Mouse (Mus musculus): ENCODE results near the gene Plb1. TPM values are rescaled to one million over a fixed set of nuclear protein-coding genes. Genes with fewer than 3 reads are reported as not detected.

Gene Plb1
- total and polyA plus RNA-seq, 2 experiments = under 0.01 to 0.02 TPM

- DNase-seq (ENCODE audit: extremely low read depth, low read depth, low spot score) = no peak
- TF ChIP-seq POLR2A (IDR thresholded peaks at IDR 0.05; ENCODE audit: extremely low read depth, insufficient read depth, low read length) = no peak
- no peak for TF ChIP-seq CTCF (IDR thresholded peaks at IDR 0.05; ENCODE audit: low read depth, low read length)
- Histone ChIP-seq H3K9ac (ENCODE audit: low read depth, low read length) (no peak overlapping the region), H3K27ac (replicated peaks; ENCODE audit: insufficient read depth, low read depth, low read length) (no peak overlapping the region), H3K4me1 (ENCODE audit: control insufficient read depth, insufficient read depth, low read length) (no peaks in the 10 kb centered on the region), H3K79me2 (ENCODE audit: control insufficient read depth, insufficient read depth, low read length) (no peaks in the 10 kb centered on the region), H3K36me3 (ENCODE audit: control insufficient read depth, insufficient read depth, low read length) (no peaks in the 10 kb centered on the region), H3K27me3 (ENCODE audit: control insufficient read depth, insufficient read depth, low read length) (no peaks in the 10 kb centered on the region), H3K4me3 (ENCODE audit: insufficient read depth, low read depth, low read length) (no peak overlapping the region)
- WGBS = 83% methylated on average over 8 of the region's 8 CpGs
Observed at GRCm38 (mm10) chr5:32217477-32217876, 15.0 kb upstream of the Plb1 start.

DNA sequence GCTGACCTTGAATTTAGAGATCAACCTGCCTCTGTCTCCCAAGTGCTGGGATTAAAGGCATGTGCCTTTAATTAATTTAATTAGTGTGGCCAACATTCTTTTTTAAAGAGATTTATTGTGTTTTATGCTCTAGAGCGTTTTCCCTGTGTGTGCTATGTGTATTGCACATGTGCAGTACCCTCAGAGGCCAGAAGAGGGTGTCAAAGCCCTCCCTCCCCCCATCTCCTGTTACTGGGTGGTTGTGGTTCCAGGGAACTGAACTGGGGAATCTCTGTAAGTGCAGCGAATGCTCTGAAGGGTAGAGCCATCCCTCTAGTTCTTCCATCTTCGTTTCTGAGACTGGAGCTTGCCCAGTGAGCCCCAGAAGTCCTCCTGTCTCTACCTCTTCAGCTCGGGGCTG is 2.1 kb upstream of the Plb1 start:
- peak; percentile 24 for DNase-seq (ENCODE audit: extremely low read depth, low read depth, low spot score)
- Histone ChIP-seq H3K27me3 (ENCODE audit: control insufficient read depth, insufficient read depth, low read length) (no peaks in the 10 kb centered on the region), H3K79me2 (ENCODE audit: control insufficient read depth, insufficient read depth, low read length) (no peaks in the 10 kb centered on the region), H3K27ac (replicated peaks; ENCODE audit: insufficient read depth, low read depth, low read length) (no peak overlapping the region), H3K4me1 (ENCODE audit: control insufficient read depth, insufficient read depth, low read length) (no peaks in the 10 kb centered on the region), H3K36me3 (ENCODE audit: control insufficient read depth, insufficient read depth, low read length) (no peaks in the 10 kb centered on the region), H3K4me3 (ENCODE audit: insufficient read depth, low read depth, low read length) (no peak overlapping the region), H3K9ac (ENCODE audit: low read depth, low read length) (no peak overlapping the region)
- WGBS = 60% methylated on average over 4 of the region's 4 CpGs
- peak; percentile 71 for TF ChIP-seq CTCF (IDR thresholded peaks at IDR 0.05; ENCODE audit: low read depth, low read length)
- no peak for TF ChIP-seq POLR2A (IDR thresholded peaks at IDR 0.05; ENCODE audit: extremely low read depth, insufficient read depth, low read length)

DNA sequence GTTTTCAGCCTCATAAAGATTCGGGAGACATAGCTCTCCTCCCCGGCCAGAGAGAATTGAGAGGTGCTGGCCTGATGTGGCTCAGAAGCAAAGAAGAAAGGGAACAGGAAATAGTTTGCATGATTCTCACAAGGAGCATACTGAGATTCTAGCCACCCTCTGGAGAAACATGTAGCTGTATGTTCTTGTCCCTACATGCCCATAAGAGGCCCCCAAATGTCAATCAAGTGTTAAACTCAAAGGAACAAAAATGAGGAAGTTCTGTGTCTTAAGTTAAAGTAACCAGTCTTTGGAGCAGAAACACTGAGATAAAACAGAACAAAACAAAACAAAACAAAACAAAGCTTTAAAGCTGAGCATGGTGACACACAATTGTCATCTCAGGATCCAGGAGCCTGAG is 6.8 kb downstream of the Plb1 start:
- Histone ChIP-seq H3K36me3 (ENCODE audit: control insufficient read depth, insufficient read depth, low read length) (no peaks in the 10 kb centered on the region), H3K27me3 (ENCODE audit: control insufficient read depth, insufficient read depth, low read length) (no peaks in the 10 kb centered on the region), H3K9ac (ENCODE audit: low read depth, low read length) (no peak overlapping the region), H3K79me2 (ENCODE audit: control insufficient read depth, insufficient read depth, low read length) (no peaks in the 10 kb centered on the region), H3K27ac (replicated peaks; ENCODE audit: insufficient read depth, low read depth, low read length) (no peak overlapping the region), H3K4me3 (ENCODE audit: insufficient read depth, low read depth, low read length) (no peak overlapping the region), H3K4me1 (ENCODE audit: control insufficient read depth, insufficient read depth, low read length) (peaks cover 5% of the 10 kb centered on the region)
- TF ChIP-seq CTCF (IDR thresholded peaks at IDR 0.05; ENCODE audit: low read depth, low read length) (no peak), POLR2A (IDR thresholded peaks at IDR 0.05; ENCODE audit: extremely low read depth, insufficient read depth, low read length) (no peak)
- WGBS = 87% methylated on average over 2 of the region's 2 CpGs
- no peak for DNase-seq (ENCODE audit: extremely low read depth, low read depth, low spot score)

DNA sequence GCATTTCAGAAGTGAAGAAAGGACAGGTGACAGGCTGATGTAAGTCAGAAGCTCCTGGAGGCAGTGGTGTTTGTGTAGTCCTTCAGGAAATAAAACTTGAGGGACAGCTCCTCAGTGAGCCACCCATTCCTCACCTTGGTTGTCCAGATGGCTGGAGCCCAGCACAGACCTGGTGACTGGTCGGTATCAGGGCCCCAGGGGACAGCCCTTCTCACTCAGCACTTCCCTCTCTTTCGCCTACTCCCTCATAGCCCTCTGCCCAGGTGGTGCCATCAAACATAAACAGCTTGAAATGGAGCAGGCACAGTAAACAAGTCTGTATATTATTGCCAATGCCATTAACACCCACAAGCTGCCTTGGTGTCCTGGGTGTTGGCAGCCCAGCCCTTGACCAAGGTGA is 8.2 kb downstream of the Plb1 start:
- Histone ChIP-seq H3K27ac (replicated peaks; ENCODE audit: insufficient read depth, low read depth, low read length) (no peak overlapping the region), H3K79me2 (ENCODE audit: control insufficient read depth, insufficient read depth, low read length) (no peaks in the 10 kb centered on the region), H3K4me3 (ENCODE audit: insufficient read depth, low read depth, low read length) (no peak overlapping the region), H3K27me3 (ENCODE audit: control insufficient read depth, insufficient read depth, low read length) (no peaks in the 10 kb centered on the region), H3K4me1 (ENCODE audit: control insufficient read depth, insufficient read depth, low read length) (peaks cover 5% of the 10 kb centered on the region), H3K36me3 (ENCODE audit: control insufficient read depth, insufficient read depth, low read length) (no peaks in the 10 kb centered on the region), H3K9ac (ENCODE audit: low read depth, low read length) (no peak overlapping the region)
- DNase-seq (ENCODE audit: extremely low read depth, low read depth, low spot score) = no peak
- 82% methylated on average over 2 of the region's 2 CpGs for WGBS
- no peak for TF ChIP-seq CTCF (IDR thresholded peaks at IDR 0.05; ENCODE audit: low read depth, low read length)
- no peak for TF ChIP-seq POLR2A (IDR thresholded peaks at IDR 0.05; ENCODE audit: extremely low read depth, insufficient read depth, low read length)

GRCm38 (mm10) chr5:32243286-32243885 is 10.9 kb downstream of the Plb1 start:
- Histone ChIP-seq H3K79me2 (ENCODE audit: control insufficient read depth, insufficient read depth, low read length) (no peaks in the 10 kb centered on the region), H3K36me3 (ENCODE audit: control insufficient read depth, insufficient read depth, low read length) (no peaks in the 10 kb centered on the region), H3K4me3 (ENCODE audit: insufficient read depth, low read depth, low read length) (no peak overlapping the region), H3K9ac (ENCODE audit: low read depth, low read length) (no peak overlapping the region), H3K27ac (replicated peaks; ENCODE audit: insufficient read depth, low read depth, low read length) (no peak overlapping the region), H3K27me3 (ENCODE audit: control insufficient read depth, insufficient read depth, low read length) (no peaks in the 10 kb centered on the region), H3K4me1 (ENCODE audit: control insufficient read depth, insufficient read depth, low read length) (peaks cover 5% of the 10 kb centered on the region)
- DNase-seq (ENCODE audit: extremely low read depth, low read depth, low spot score) = peak; percentile 88
- 68% methylated on average over 7 of the region's 7 CpGs for WGBS
- TF ChIP-seq CTCF (IDR thresholded peaks at IDR 0.05; ENCODE audit: low read depth, low read length) (no peak), POLR2A (IDR thresholded peaks at IDR 0.05; ENCODE audit: extremely low read depth, insufficient read depth, low read length) (no peak)

GRCm38 (mm10) chr5:32245385-32245784 is 12.9 kb downstream of the Plb1 start:
- peaks cover 5% of the 10 kb centered on the region for H3K4me1 ChIP-seq (ENCODE audit: control insufficient read depth, insufficient read depth, low read length)
- no peak for DNase-seq (ENCODE audit: extremely low read depth, low read depth, low spot score)
- no peak for TF ChIP-seq CTCF (IDR thresholded peaks at IDR 0.05; ENCODE audit: low read depth, low read length)
- no peak for TF ChIP-seq POLR2A (IDR thresholded peaks at IDR 0.05; ENCODE audit: extremely low read depth, insufficient read depth, low read length)
- H3K27me3 ChIP-seq (ENCODE audit: control insufficient read depth, insufficient read depth, low read length) = no peaks in the 10 kb centered on the region
- 84% methylated on average over 3 of the region's 3 CpGs for WGBS
- no peak overlapping the region for H3K27ac ChIP-seq (replicated peaks; ENCODE audit: insufficient read depth, low read depth, low read length)
- no peak overlapping the region for H3K9ac ChIP-seq (ENCODE audit: low read depth, low read length)
- no peaks in the 10 kb centered on the region for H3K79me2 ChIP-seq (ENCODE audit: control insufficient read depth, insufficient read depth, low read length)
- H3K4me3 ChIP-seq (ENCODE audit: insufficient read depth, low read depth, low read length) = no peak overlapping the region
- no peaks in the 10 kb centered on the region for H3K36me3 ChIP-seq (ENCODE audit: control insufficient read depth, insufficient read depth, low read length)

Data from liver, adult 2 months (tissue).